Comparison of ENCODE assay signal across 20 mouse cellular contexts in genomic region chrX:155728387-155728786, GRCm38 (mm10).
DNase-seq lines count a peak whose midpoint lies in the region; ATAC-seq and TF ChIP-seq lines count a peak whose summit lies in the region.
"Had no signal": no experiment of that assay in that cellular context is flagged by ENCODE, and none has a peak within 500 bp of the region (broad histone marks: within the 10 kb centered on the region; RNA-seq: fewer than 3 reads in every experiment).

No protein-coding gene starts in this region.

- no peak overlapping the region for H3K4me3 ChIP-seq in CH12.LX (replicated peaks in 1 of 3; ENCODE audit: low read depth in 2 of 3, low read length in 2 of 3, poor library complexity in 1 of 3)
- no peak overlapping the region for H3K4me3 ChIP-seq in midbrain, embryonic 14.5 days (replicated peaks; ENCODE audit: low read depth, low read length)
- H3K4me3 ChIP-seq: embryonic facial prominence, embryonic 12.5 days; forebrain, embryonic 15.5 days; heart, embryonic 12.5 days; hindbrain, embryonic 12.5 days had no signal

- no peak overlapping the region for H3K27ac ChIP-seq in CH12.LX (ENCODE audit: insufficient read depth, low read depth)
- no peak overlapping the region for H3K27ac ChIP-seq in midbrain, embryonic 14.5 days (replicated peaks; ENCODE audit: low read depth, low read length)
- H3K27ac ChIP-seq: embryonic facial prominence, embryonic 12.5 days; forebrain, embryonic 15.5 days; hindbrain, embryonic 12.5 days had no signal

- dilution Hi-C loops in CH12.LX (cut with MboI; ENCODE audit: extremely low pct_ligation_motif_present, extremely low pct_unique_long_range_greater_than_20kb, low sequenced_read_pairs), result no loop called here

- no peaks in the 10 kb centered on the region for H3K27me3 ChIP-seq in CH12.LX (replicated peaks)
- no peaks in the 10 kb centered on the region for H3K27me3 ChIP-seq in midbrain, embryonic 14.5 days (ENCODE audit: control insufficient read depth, insufficient read depth, low read length)
- H3K27me3 ChIP-seq: embryonic facial prominence, embryonic 12.5 days; forebrain, embryonic 15.5 days; heart, embryonic 12.5 days; hindbrain, embryonic 12.5 days; Patski had no signal

- no peaks in the 10 kb centered on the region for H3K79me2 ChIP-seq in CH12.LX (replicated peaks; ENCODE audit: control insufficient read depth, extremely low read depth, insufficient read depth, poor library complexity, severe bottlenecking)

- no peaks in the 10 kb centered on the region for H3K36me3 ChIP-seq in CH12.LX (replicated peaks in 1 of 2; ENCODE audit: control insufficient read depth in 1 of 2, insufficient read depth in 1 of 2, low read length in 1 of 2)
- H3K36me3 ChIP-seq in midbrain, embryonic 14.5 days (ENCODE audit: control insufficient read depth, insufficient read depth, low read length), result no peaks in the 10 kb centered on the region
- H3K36me3 ChIP-seq: embryonic facial prominence, embryonic 12.5 days; forebrain, embryonic 15.5 days; heart, embryonic 12.5 days; hindbrain, embryonic 12.5 days had no signal

- in situ Hi-C loops in CH12.LX (cut with MboI; ENCODE audit: low pct_ligation_motif_present, low pct_unique_long_range_greater_than_20kb, low sequenced_read_pairs), result no loop called here

- TF ChIP-seq EP300 in CH12.LX (IDR thresholded peaks at IDR 0.05; ENCODE audit: low read length), result no peak; the same call in 1 of the 2 replicates

- ATAC-seq in common myeloid progenitor, adult 5-6 weeks (replicated peaks; ENCODE audit: low read depth, poor library complexity, severe bottlenecking), result peak; percentile 90
- ATAC-seq in megakaryocyte, adult 5-6 weeks (ENCODE audit: poor library complexity, severe bottlenecking), result peak; percentile 98
- ATAC-seq in midbrain, embryonic 14.5 days (ENCODE audit: low FRiP score, low TSS enrichment), result no peak
- ATAC-seq: forebrain, embryonic 15.5 days; hindbrain, embryonic 16.5 days; inflammation-experienced regulatory T-cells, adult 6 months; Patski had no signal

- TF ChIP-seq CTCF in CH12.LX (conservative IDR thresholded peaks at IDR 0.05 in 1 of 2, IDR thresholded peaks at IDR 0.05 in 1 of 2; ENCODE audit: low read depth in 2 of 2, low read length in 2 of 2), result no peak

- TF ChIP-seq POLR2A in CH12.LX (IDR thresholded peaks at IDR 0.05; ENCODE audit: low read depth, low read length), result no peak

- no peak overlapping the region for H3K9ac ChIP-seq in CH12.LX (ENCODE audit: insufficient read depth, low read depth)
- no peak overlapping the region for H3K9ac ChIP-seq in midbrain, embryonic 14.5 days (replicated peaks; ENCODE audit: low read length)
- H3K9ac ChIP-seq: embryonic facial prominence, embryonic 12.5 days; forebrain, embryonic 15.5 days; heart, embryonic 12.5 days; hindbrain, embryonic 12.5 days had no signal

- H3K4me1 ChIP-seq in CH12.LX (ENCODE audit: control insufficient read depth in 1 of 2, insufficient read depth in 2 of 2), result no peaks in the 10 kb centered on the region
- no peaks in the 10 kb centered on the region for H3K4me1 ChIP-seq in midbrain, embryonic 14.5 days (ENCODE audit: control insufficient read depth, insufficient read depth, low read length)
- H3K4me1 ChIP-seq: embryonic facial prominence, embryonic 12.5 days; forebrain, embryonic 15.5 days; heart, embryonic 12.5 days; hindbrain, embryonic 12.5 days had no signal

- WGBS in midbrain, embryonic 14.5 days, result 73% methylated on average over 1 of the region's 1 CpGs

- DNase-seq in 416B (ENCODE audit: low read depth), result peak; percentile 50
- peak; percentile 44 for DNase-seq in CH12.LX (ENCODE audit: extremely low read depth)
- DNase-seq in midbrain, embryonic 14.5 days, result no peak
- no peak for DNase-seq in thymus, postnatal 25 days
- DNase-seq in urinary bladder, postnatal 25 days (ENCODE audit: low spot score), result no peak
- no peak for DNase-seq in urinary bladder, adult 2 months (ENCODE audit: low spot score)
- DNase-seq: adrenal gland, adult 2 months; adrenal gland, postnatal 25 days; cerebellum, adult 2 months; cerebellum, postnatal 14 days; gastrocnemius, postnatal 10 days had no signal

- H3K9me3 ChIP-seq in CH12.LX (replicated peaks; ENCODE audit: low read length), result no peaks in the 10 kb centered on the region
- H3K9me3 ChIP-seq in midbrain, embryonic 14.5 days (ENCODE audit: control insufficient read depth, low read length), result no peaks in the 10 kb centered on the region
- H3K9me3 ChIP-seq: embryonic facial prominence, embryonic 12.5 days; forebrain, embryonic 15.5 days; hindbrain, embryonic 12.5 days had no signal

- H3K4me2 ChIP-seq in CH12.LX (ENCODE audit: insufficient read depth, low read depth, poor library complexity, severe bottlenecking), result no peak overlapping the region
- no peak overlapping the region for H3K4me2 ChIP-seq in midbrain, embryonic 14.5 days (ENCODE audit: low read length)
- H3K4me2 ChIP-seq: embryonic facial prominence, embryonic 12.5 days; forebrain, embryonic 15.5 days; heart, embryonic 12.5 days; hindbrain, embryonic 12.5 days had no signal

- TF ChIP-seq RAD21 in CH12.LX (IDR thresholded peaks at IDR 0.05; ENCODE audit: low read depth, low read length), result no peak

TF ChIP-seq in CH12.LX, 34 proteins besides CTCF, POLR2A, EP300 and RAD21:
- TF ChIP-seq BHLHE40 (IDR thresholded peaks at IDR 0.05; ENCODE audit: low read depth, low read length) (no peak), UBTF (IDR thresholded peaks at IDR 0.05; ENCODE audit: low read depth, low read length) (no peak)
TF ChIP-seq in CH12.LX: peak in this region for 0.

Comparison
In these comparisons a context has a peak if more than half of its experiments do, and no peak if none do; other contexts are left out.
1. DNase-seq: peak in 416B (single experiment) and CH12.LX (single experiment); none in midbrain, embryonic 14.5 days (single experiment), thymus, postnatal 25 days (single experiment), urinary bladder, postnatal 25 days (single experiment) and urinary bladder, adult 2 months (single experiment).